Mouse (Mus musculus) midbrain, embryonic 16.5 days (tissue): ENCODE results near the gene Ghitm. TPM values are rescaled to one million over a fixed set of nuclear protein-coding genes. Genes with fewer than 3 reads are reported as not detected.
A peak's percentile ranks its signal among the peaks of the same experiment; 100 is the strongest.

Experiments used
- ATAC-seq: fragments of 200-750 bp; cut with Nextera tagmentation; 2 replicates; pipeline ENCODE4 v1.8.0; 2017; ENCODE audit warnings: moderate TSS enrichment
- H3K27ac ChIP-seq: fragments of 300-500 bp; sonication (generic); 2 replicates; pipeline ENCODE4 v1.5.1; 2014; ENCODE audit warnings: mild to moderate bottlenecking, low read length, mixed read lengths
- H3K27me3 ChIP-seq: fragments of 300-500 bp; sonication (generic); 2 replicates; pipeline ENCODE4 v1.6.1; 2014; ENCODE audit warnings: low read depth, low read length, mixed read lengths; ENCODE audit not compliant: control insufficient read depth, insufficient read depth
- H3K36me3 ChIP-seq: fragments of 300-500 bp; sonication (generic); 2 replicates; pipeline ENCODE4 v1.6.1; 2014; ENCODE audit warnings: mild to moderate bottlenecking, low read length, moderate library complexity, mixed read lengths; ENCODE audit not compliant: control insufficient read depth, insufficient read depth
- H3K4me1 ChIP-seq: fragments of 300-500 bp; sonication (generic); 2 replicates; pipeline ENCODE4 v1.6.1; 2014; ENCODE audit warnings: mild to moderate bottlenecking, low read length, mixed read lengths; ENCODE audit not compliant: control insufficient read depth, insufficient read depth
- H3K4me2 ChIP-seq: fragments of 300-500 bp; sonication (generic); 2 replicates; pipeline ENCODE4 v1.6.1; 2014; ENCODE audit warnings: mild to moderate bottlenecking, low read length, mixed read lengths
- H3K4me3 ChIP-seq: fragments of 300-500 bp; sonication (generic); 2 replicates; pipeline ENCODE4 v1.5.1; 2014; ENCODE audit warnings: low read depth, mild to moderate bottlenecking, low read length, moderate library complexity, mixed read lengths
- H3K9ac ChIP-seq: fragments of 300-500 bp; sonication (generic); 2 replicates; pipeline ENCODE4 v1.6.1; 2014; ENCODE audit warnings: low read depth, low read length, mixed read lengths
- H3K9me3 ChIP-seq: fragments of 300-500 bp; sonication (generic); replicated peaks from 2 replicates; pipeline ENCODE4 v1.6.1; 2014; ENCODE audit warnings: mild to moderate bottlenecking, low read length, mixed read lengths; ENCODE audit not compliant: control insufficient read depth, poor library complexity, severe bottlenecking
- WGBS: fragments of 180-500 bp; shearing (Covaris S2); extraction: QIAGEN DNeasy Blood & Tissue Kit; methylation state at CpG from one replicate; pipeline ENCODE4 v1.1.7; 2014; 5-methylcytosine and 5-hydroxymethylcytosine counted together
- polyA plus RNA-seq: library from polyadenylated mRNA; unstranded; fragments of >200 nt; fragmentation: Nextera tagmentation; extraction: Ambion mirVana; gene quantifications from 2 replicates; pipeline ENCODE4 v1.2.1, GENCODE M21; 2015

Gene Ghitm
- 189 and 197 TPM in 2 replicates for polyA plus RNA-seq

DNA sequence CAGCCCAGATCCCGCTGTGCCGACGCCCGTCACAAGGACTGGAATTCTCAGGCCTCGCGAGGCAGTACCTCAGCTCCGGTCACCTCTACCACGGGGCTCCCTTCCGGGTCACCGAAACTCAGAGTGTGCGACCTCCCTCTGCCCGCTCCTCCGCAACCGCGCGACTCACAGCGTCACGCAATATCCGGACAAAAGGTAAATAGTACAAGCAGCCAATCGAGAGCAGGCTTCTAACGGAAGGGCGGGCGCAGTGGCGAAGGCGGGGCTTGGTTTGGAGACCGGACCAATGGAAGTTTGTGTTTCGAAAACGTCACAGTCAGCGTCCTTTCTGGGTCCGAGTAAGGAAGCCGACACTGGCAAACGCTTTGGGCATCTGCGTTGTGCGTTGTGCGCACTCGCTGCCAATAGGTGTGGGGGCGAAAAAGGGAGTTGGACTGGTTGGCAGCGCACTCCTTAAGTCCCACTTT is at the start of gene Ghitm:
Gene Ghitm (minus strand): TSS at position 146 of the 467 bp plus-strand sequence.
- Histone ChIP-seq H3K9me3 (no peaks in the 10 kb centered on the region), H3K4me2 (peak within 1 kb of the TSS; percentile 79), H3K4me1 (peaks cover 9% of the 10 kb centered on the region), H3K36me3 (peaks cover 2% of the 10 kb centered on the region; the same call in 1 of the 2 replicates), H3K27ac (peak within 1 kb of the TSS; percentile 84), H3K4me3 (peak within 1 kb of the TSS; percentile 97), H3K27me3 (no peaks in the 10 kb centered on the region), H3K9ac (peak within 1 kb of the TSS; percentile 92)
- ATAC-seq = peak; percentile 99
- WGBS = under 1% methylated on average over 38 of the region's 38 CpGs

DNA sequence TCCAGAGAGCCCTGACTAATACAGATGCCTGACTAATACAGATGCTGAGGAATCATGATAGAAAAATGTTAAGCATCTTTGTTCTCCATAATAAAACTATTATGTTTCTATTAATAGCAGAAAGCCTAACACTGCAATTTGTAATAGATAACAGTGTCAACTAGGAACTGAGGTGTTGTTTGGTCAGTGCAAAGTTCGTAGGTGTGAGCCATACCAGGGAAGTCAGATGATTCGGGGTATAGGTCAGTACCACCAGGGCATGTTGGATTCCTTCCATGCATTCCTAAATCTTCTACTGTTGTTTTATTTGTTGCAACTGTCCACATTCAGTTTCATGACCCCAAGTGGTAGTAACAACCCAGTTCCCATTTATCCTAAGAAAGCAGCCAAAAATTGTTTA is 49.8 kb upstream of the Ghitm start:
- Histone ChIP-seq H3K36me3 (no peaks in the 10 kb centered on the region), H3K9me3 (no peaks in the 10 kb centered on the region), H3K4me2 (no peak overlapping the region), H3K4me3 (no peak overlapping the region), H3K27me3 (no peaks in the 10 kb centered on the region), H3K9ac (no peak overlapping the region), H3K27ac (no peak overlapping the region), H3K4me1 (no peaks in the 10 kb centered on the region)
- no peak for ATAC-seq
- WGBS = 97% methylated on average over 2 of the region's 2 CpGs

GRCm38 (mm10) chr14:37174484-37174883 is 39.4 kb upstream of the Ghitm start:
- H3K9me3 ChIP-seq = no peaks in the 10 kb centered on the region
- no peak overlapping the region for H3K4me2 ChIP-seq
- ATAC-seq = no peak
- H3K4me1 ChIP-seq = no peaks in the 10 kb centered on the region
- 73% methylated on average over 3 of the region's 3 CpGs for whole genome bisulfite sequencing
- H3K4me3 ChIP-seq = no peak overlapping the region
- H3K27me3 ChIP-seq = no peaks in the 10 kb centered on the region
- H3K36me3 ChIP-seq = no peaks in the 10 kb centered on the region
- H3K27ac ChIP-seq = no peak overlapping the region
- H3K9ac ChIP-seq = no peak overlapping the region

DNA sequence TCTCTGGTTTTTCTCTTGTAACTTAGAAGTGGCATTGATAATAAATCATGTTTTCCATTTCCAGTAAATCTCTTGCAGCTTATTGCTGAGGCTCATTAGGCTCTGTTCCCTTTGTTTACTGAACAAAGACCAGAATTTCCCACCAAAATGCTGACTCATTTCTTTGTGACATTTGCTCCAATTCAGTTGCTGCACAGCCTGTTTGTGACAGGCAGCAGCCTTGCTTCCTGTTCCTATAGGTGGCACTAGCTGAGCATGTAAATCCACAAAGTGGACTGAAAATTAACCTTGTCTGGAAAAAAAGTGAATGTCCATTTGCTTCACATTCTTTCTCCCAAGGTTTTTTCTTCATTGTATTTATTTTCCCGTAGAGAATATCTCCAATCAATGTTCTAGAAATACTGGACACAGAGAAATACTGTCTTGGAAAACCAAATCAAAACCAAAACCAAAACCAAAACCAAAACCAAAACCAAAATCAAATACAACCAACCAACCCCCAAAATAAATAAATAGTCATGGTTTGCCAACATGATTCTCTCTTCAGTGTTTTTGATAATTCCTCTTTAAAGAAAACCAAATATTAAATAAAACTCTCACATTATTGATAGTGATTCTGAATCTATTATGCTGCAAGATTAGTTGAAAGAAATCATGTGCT is 30.3 kb upstream of the Ghitm start:
- no peaks in the 10 kb centered on the region for H3K36me3 ChIP-seq
- H3K4me3 ChIP-seq = no peak overlapping the region
- no peaks in the 10 kb centered on the region for H3K27me3 ChIP-seq
- ATAC-seq = no peak
- 70% methylated on average over 1 of the region's 1 CpGs for WGBS
- no peak overlapping the region for H3K27ac ChIP-seq
- no peak overlapping the region for H3K4me2 ChIP-seq
- H3K9ac ChIP-seq = no peak overlapping the region
- H3K9me3 ChIP-seq = no peaks in the 10 kb centered on the region
- no peaks in the 10 kb centered on the region for H3K4me1 ChIP-seq

- Histone ChIP-seq H3K4me3 (no peak overlapping the region), H3K9ac (no peak overlapping the region), H3K9me3 (no peaks in the 10 kb centered on the region), H3K4me1 (no peaks in the 10 kb centered on the region), H3K36me3 (no peaks in the 10 kb centered on the region), H3K4me2 (no peak overlapping the region), H3K27me3 (no peaks in the 10 kb centered on the region), H3K27ac (no peak overlapping the region)
- ATAC-seq = no peak
- WGBS = 70% methylated on average over 4 of the region's 4 CpGs
These were observed 29.4 kb upstream of the Ghitm start for GRCm38 (mm10) chr14:37164392-37165032.

- Histone ChIP-seq H3K9ac (no peak overlapping the region), H3K4me1 (no peaks in the 10 kb centered on the region), H3K4me2 (no peak overlapping the region), H3K9me3 (no peaks in the 10 kb centered on the region), H3K36me3 (no peaks in the 10 kb centered on the region), H3K4me3 (no peak overlapping the region), H3K27me3 (no peaks in the 10 kb centered on the region), H3K27ac (no peak overlapping the region)
- no peak for ATAC-seq
- 87% methylated on average over 4 of the region's 4 CpGs for WGBS
These were observed 28.3 kb upstream of the Ghitm start for GRCm38 (mm10) chr14:37163277-37163956.

GRCm38 (mm10) chr14:37154391-37154790 is 19.3 kb upstream of the Ghitm start:
- Histone ChIP-seq H3K4me1 (no peaks in the 10 kb centered on the region), H3K27me3 (no peaks in the 10 kb centered on the region), H3K27ac (no peak overlapping the region), H3K9ac (no peak overlapping the region), H3K4me3 (no peak overlapping the region), H3K4me2 (no peak overlapping the region), H3K36me3 (no peaks in the 10 kb centered on the region), H3K9me3 (peaks cover 6% of the 10 kb centered on the region; the same call in 1 of the 2 replicates)
- whole genome bisulfite sequencing = 89% methylated on average over 1 of the region's 1 CpGs
- no peak for ATAC-seq

- Histone ChIP-seq H3K4me1 (peaks cover 3% of the 10 kb centered on the region), H3K9ac (no peak overlapping the region), H3K36me3 (no peaks in the 10 kb centered on the region), H3K27ac (no peak overlapping the region), H3K9me3 (no peaks in the 10 kb centered on the region), H3K4me3 (no peak overlapping the region), H3K27me3 (no peaks in the 10 kb centered on the region), H3K4me2 (no peak overlapping the region)
- ATAC-seq = no peak
- WGBS = 54% methylated on average over 8 of the region's 8 CpGs
These were observed 4.1 kb upstream of the Ghitm start for GRCm38 (mm10) chr14:37139051-37139710.
